Mouse (Mus musculus) small intestine, adult 2 months (tissue): Measurements from ENCODE around the gene Crip1. TPM values are rescaled to one million over a fixed set of nuclear protein-coding genes. Genes with fewer than 3 reads are reported as not detected.

Source experiments
- H3K27ac ChIP-seq: fragments of 200-500 bp; 2 replicates; pipeline ENCODE4 v1.5.1; 2012; ENCODE audit warnings: low read depth, low read length, control low read depth, inconsistent platforms; ENCODE audit not compliant: insufficient read depth
- H3K27me3 ChIP-seq: fragments of 200-500 bp; 2 replicates; pipeline ENCODE4 v1.6.1; 2012; ENCODE audit warnings: mild to moderate bottlenecking, moderate library complexity, low read length, inconsistent platforms; ENCODE audit not compliant: control insufficient read depth, insufficient read depth
- H3K36me3 ChIP-seq: fragments of 200-500 bp; 2 replicates; pipeline ENCODE4 v1.6.1; 2012; ENCODE audit warnings: mild to moderate bottlenecking, low read length, control low read depth, inconsistent platforms; ENCODE audit not compliant: control insufficient read depth, insufficient read depth
- H3K4me1 ChIP-seq: fragments of 200-500 bp; 2 replicates; pipeline ENCODE4 v1.6.1; 2012; ENCODE audit warnings: low read length, inconsistent platforms, mixed read lengths; ENCODE audit not compliant: control insufficient read depth, insufficient read depth, insufficient read length
- H3K4me3 ChIP-seq: fragments of 200-500 bp; 2 replicates; pipeline ENCODE4 v1.5.1; 2012; ENCODE audit warnings: low read depth, mild to moderate bottlenecking, control low read depth, inconsistent platforms, low read length, moderate library complexity
- CTCF ChIP-seq: fragments of 200-500 bp; IDR thresholded peaks from 2 replicates; pipeline ENCODE4 v1.5.1; 2012; ENCODE audit warnings: low read depth, mild to moderate bottlenecking, control low read depth, inconsistent platforms, low read length, moderate library complexity, mixed read lengths; ENCODE audit not compliant: insufficient replicate concordance, insufficient read length; ENCODE audit errors: extremely low read depth
- POLR2A ChIP-seq: fragments of 200-500 bp; IDR thresholded peaks from 2 replicates; pipeline ENCODE4 v1.6.1; 2012; ENCODE audit warnings: low read depth, mild to moderate bottlenecking, control low read depth, inconsistent platforms, low read length, moderate library complexity
- WGBS: fragments of 180-500 bp; shearing (Covaris S2); methylation state at CpG from one replicate; pipeline ENCODE4 v1.1.7; 2018; 5-methylcytosine and 5-hydroxymethylcytosine counted together
- polyA plus RNA-seq: library from polyadenylated mRNA; depleted of rRNA; stranded (reverse); fragments of >200 nt; gene quantifications from 2 replicates; pipeline ENCODE4 v1.2.3, GENCODE M21; 2012

Gene Crip1
- polyA plus RNA-seq, 1 experiment, result 16,576 TPM

GRCm38 (mm10) chr12:113143164-113143563 is 3.0 kb upstream of the Crip1 start:
- Histone ChIP-seq H3K4me1 (peaks cover 37% of the 10 kb centered on the region), H3K27me3 (peaks cover 21% of the 10 kb centered on the region), H3K36me3 (no peaks in the 10 kb centered on the region), H3K4me3 (peak overlapping the region; percentile 38), H3K27ac (peak overlapping the region; percentile 69)
- no peak for TF ChIP-seq CTCF
- no peak for TF ChIP-seq POLR2A
- 33% methylated on average over 7 of the region's 7 CpGs for WGBS

- H3K4me1 ChIP-seq, result peaks cover 46% of the 10 kb centered on the region
Measured at GRCm38 (mm10) chr12:113144001-113144756, 1.9 kb upstream of the Crip1 start.

GRCm38 (mm10) chr12:113144886-113145285 is 1.2 kb upstream of the Crip1 start:
- H3K4me1 ChIP-seq, result peaks cover 50% of the 10 kb centered on the region
- TF ChIP-seq CTCF (no peak), POLR2A (no peak)

More at GRCm38 (mm10) chr12:113144001-113144756, 1.9 kb upstream of the Crip1 start:
- no peak overlapping the region for H3K27ac ChIP-seq
- no peak overlapping the region for H3K4me3 ChIP-seq
- TF ChIP-seq POLR2A, result no peak
- peak; percentile 89; the same call in 1 of the 2 replicates for TF ChIP-seq CTCF
- H3K27me3 ChIP-seq, result peaks cover 21% of the 10 kb centered on the region
- WGBS, result 71% methylated on average over 20 of the region's 20 CpGs
- H3K36me3 ChIP-seq, result no peaks in the 10 kb centered on the region

GRCm38 (mm10) chr12:113145591-113145990 is 525 bp upstream of the Crip1 start:
- H3K36me3 ChIP-seq, result no peaks in the 10 kb centered on the region

More at GRCm38 (mm10) chr12:113144886-113145285, 1.2 kb upstream of the Crip1 start:
- H3K4me3 ChIP-seq, result no peak overlapping the region
- peaks cover 21% of the 10 kb centered on the region for H3K27me3 ChIP-seq
- no peaks in the 10 kb centered on the region for H3K36me3 ChIP-seq
- H3K27ac ChIP-seq, result no peak overlapping the region
- 87% methylated on average over 16 of the region's 16 CpGs for WGBS

GRCm38 (mm10) chr12:113147481-113147880 is 1.4 kb downstream of the Crip1 start:
- Histone ChIP-seq H3K4me3 (no peak overlapping the region), H3K27me3 (peaks cover 3% of the 10 kb centered on the region; the same call in 1 of the 2 replicates), H3K4me1 (peaks cover 52% of the 10 kb centered on the region), H3K36me3 (no peaks in the 10 kb centered on the region), H3K27ac (peak overlapping the region; percentile 91)
- 70% methylated on average over 8 of the region's 8 CpGs for WGBS
- TF ChIP-seq CTCF, result no peak
- no peak for TF ChIP-seq POLR2A

More at GRCm38 (mm10) chr12:113145591-113145990, 525 bp upstream of the Crip1 start:
- H3K4me3 ChIP-seq, result no peak overlapping the region
- peaks cover 50% of the 10 kb centered on the region for H3K4me1 ChIP-seq
- WGBS, result 80% methylated on average over 5 of the region's 5 CpGs
- peaks cover 18% of the 10 kb centered on the region for H3K27me3 ChIP-seq
- no peak for TF ChIP-seq CTCF
- no peak for TF ChIP-seq POLR2A
- no peak overlapping the region; the same call in 1 of the 2 replicates for H3K27ac ChIP-seq

GRCm38 (mm10) chr12:113148381-113149035 is 2.4 kb downstream of the Crip1 start:
- 42% methylated on average over 16 of the region's 16 CpGs for WGBS
- Histone ChIP-seq H3K27me3 (no peaks in the 10 kb centered on the region), H3K4me3 (peak overlapping the region; percentile 49), H3K36me3 (peaks cover 7% of the 10 kb centered on the region), H3K27ac (peak overlapping the region; percentile 99), H3K4me1 (peaks cover 50% of the 10 kb centered on the region)
- TF ChIP-seq POLR2A, result peak; percentile 77
- peak; percentile 51; the same call in 1 of the 2 replicates for TF ChIP-seq CTCF

GRCm38 (mm10) chr12:113149341-113149740 is 3.2 kb downstream of the Crip1 start:
- no peak overlapping the region for H3K4me3 ChIP-seq
- peaks cover 55% of the 10 kb centered on the region for H3K4me1 ChIP-seq
- WGBS, result 55% methylated on average over 4 of the region's 4 CpGs
- H3K27me3 ChIP-seq, result no peaks in the 10 kb centered on the region
- TF ChIP-seq CTCF (no peak), POLR2A (no peak)
- peaks cover 13% of the 10 kb centered on the region for H3K36me3 ChIP-seq
- peak overlapping the region; percentile 99 for H3K27ac ChIP-seq
